Mouse (Mus musculus) frontal cortex, postnatal 25 days (tissue): ENCODE results near the gene Spata2l.
A peak's percentile ranks its signal among the peaks of the same experiment; 100 is the strongest.
"Not testable (repeated sequence)": the region's sequence is repeated elsewhere in the genome, so short reads cannot be mapped to it uniquely, and the experiment has no call there.

Experiments used
- DNase-seq, 2 experiments: peaks; one replicate each; pipeline ENCODE4 v3.0.0; 2022; ENCODE audit warnings: low spot score in 2 of 2

Spata2l gene

DNA sequence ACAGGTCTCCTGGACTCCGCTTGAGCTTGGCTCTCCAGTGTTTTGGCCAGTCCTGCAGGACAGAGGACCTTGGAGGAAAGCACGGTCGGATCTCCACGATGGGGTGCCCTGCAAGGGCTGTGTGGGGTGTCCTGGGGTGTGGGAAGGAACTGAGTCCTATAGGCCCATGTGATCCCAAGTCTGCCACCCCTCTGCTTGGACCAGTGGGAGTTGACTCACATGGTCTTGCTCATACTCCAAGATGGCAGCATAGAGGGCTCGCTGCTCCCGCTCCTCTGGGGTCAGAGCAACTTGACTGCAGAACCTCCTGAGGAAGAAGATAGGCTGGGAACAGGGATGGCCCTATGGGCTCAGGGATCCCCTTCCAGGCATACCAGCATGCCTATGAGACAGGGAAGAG is 11.7 kb upstream of the Spata2l start:
- no peak for DNase-seq

GRCm38 (mm10) chr8:123245543-123245942 is 9.5 kb upstream of the Spata2l start:
- no peak for DNase-seq

- no peak for DNase-seq
Measured at GRCm38 (mm10) chr8:123244382-123244781, 8.3 kb upstream of the Spata2l start.

DNA sequence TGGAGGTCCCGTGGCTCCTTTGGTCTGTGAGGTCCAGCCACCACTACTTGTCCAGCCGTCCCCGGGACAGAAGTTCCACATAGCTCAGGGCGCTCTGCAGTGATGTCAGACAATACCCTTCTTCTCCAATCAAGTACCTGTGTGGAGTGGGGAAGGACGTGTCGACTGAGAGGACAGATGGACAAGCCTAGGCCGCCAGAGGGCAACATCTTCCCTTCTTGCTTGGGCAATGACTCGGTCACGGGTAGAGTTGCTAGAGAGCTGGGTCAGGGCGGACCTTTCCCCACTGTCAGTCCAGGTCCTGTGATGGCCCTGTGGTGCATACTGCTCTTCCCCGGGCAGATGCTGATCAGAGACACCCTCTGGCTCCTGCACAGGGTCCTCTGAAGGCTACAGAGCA is 7.0 kb upstream of the Spata2l start:
- DNase-seq: no peak

DNA sequence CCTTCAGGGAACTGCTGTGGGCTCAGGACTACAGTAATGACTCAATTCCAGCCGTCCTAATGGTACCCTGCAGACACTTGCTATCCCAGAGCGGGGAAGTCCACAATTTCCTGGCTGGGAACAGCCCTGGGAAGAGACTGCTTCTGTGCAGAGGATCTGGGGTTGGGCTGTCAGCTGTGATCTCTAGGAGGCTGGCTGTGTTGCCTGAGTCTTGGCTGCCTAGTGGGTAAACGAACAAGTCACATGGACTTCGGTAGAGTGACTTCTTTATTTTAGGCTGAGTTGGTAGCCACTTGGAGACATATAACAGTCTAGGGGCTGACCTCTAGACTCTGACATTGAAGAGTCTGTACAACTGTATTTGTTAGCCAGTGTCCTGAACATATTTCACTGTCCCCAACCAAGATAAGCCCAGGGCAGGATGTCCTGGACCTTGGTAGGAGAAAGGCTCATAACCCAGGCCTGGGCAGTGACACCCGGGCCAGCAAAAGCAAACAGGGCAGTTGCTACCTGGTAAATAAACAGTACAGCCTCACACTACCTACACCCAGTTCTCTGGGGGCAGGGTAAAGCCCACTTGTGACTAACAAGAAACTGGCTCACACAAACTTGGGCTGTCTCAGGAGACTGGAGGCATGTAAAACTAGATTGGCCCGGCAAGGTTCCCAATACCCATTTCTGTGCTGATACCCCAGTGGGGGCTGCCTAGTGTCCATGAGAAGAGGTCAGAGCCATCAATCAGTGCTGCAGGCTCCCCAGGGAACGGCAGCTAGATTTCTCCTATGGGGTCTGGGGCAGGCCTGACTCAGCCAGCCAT is 6.3 kb upstream of the Spata2l start:
- DNase-seq: no peak

- no peak for DNase-seq
Measured at GRCm38 (mm10) chr8:123239398-123239797, 3.4 kb upstream of the Spata2l start.

DNA sequence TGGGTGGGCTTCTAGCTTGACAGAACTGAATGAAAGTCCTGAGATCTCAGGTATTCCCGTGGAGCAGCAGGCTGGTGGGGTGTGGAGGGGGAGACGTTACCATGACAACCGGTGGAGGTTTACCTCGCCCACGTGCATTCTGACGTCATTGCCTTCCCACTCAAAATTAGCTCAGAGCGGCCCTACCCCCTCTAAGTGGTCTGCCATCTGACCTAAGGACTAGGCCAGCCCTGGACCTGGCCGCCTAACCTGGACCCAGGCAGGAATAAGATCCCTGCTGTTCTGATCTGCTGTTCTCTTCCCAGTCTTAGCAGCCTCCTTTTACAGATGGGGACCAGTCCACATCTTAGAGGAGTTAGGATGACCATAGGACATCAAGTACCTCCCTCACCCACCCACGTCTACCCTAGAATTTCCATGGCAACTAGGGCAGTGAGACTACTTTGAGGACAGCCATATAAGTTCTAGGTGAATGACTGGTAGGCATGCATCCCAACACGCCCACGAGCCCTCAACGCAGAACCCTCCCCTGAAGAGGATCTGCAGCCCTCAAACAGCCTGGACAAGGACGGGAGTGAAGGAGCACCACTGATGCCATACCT is 1.0 kb downstream of the Spata2l start:
- peak; percentile 57 to 73 for DNase-seq

GRCm38 (mm10) chr8:123233760-123234159 is 2.3 kb downstream of the Spata2l start:
- no peak for DNase-seq

DNA sequence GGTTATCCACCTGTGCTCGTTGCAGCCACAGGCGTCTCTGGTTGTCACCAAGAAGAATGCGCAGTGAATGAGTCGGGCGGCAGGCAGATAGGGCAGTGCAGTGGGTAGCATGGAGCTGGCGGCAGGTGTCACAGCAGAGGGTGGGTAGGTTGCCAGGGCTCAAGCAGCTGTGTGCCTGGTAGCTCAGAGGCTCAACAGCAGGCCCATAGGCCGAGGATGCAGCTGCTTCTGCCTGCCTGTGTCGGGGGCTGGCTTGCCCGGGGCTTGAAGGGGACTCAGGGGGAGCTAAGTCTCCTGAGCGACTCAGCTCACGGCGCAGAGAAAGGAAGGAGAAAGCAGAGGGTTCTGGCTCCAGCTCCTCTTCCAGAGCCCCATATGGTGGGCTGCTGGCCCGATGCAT is 2.7 kb downstream of the Spata2l start:
- DNase-seq: no peak

DNA sequence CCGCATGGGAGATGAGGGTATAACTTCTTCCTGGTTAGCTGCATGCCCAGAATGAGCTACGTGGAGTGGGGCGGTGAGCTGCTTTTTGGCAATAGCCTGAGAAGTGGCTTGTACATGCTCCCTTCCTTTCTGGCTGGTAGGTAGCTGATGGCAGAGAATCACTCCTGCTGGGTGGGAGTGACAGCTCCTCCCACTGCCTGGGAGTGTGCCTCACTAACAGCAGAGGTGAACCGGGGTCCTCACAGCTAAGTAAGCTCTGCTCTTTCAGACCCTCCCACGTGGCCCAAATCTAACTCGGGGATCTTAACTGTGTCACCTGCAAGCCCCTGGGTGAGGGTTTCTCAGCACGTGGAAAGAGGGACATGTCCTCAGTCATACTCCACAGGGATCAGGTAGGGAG is 3.5 kb downstream of the Spata2l start:
- no peak for DNase-seq

DNA sequence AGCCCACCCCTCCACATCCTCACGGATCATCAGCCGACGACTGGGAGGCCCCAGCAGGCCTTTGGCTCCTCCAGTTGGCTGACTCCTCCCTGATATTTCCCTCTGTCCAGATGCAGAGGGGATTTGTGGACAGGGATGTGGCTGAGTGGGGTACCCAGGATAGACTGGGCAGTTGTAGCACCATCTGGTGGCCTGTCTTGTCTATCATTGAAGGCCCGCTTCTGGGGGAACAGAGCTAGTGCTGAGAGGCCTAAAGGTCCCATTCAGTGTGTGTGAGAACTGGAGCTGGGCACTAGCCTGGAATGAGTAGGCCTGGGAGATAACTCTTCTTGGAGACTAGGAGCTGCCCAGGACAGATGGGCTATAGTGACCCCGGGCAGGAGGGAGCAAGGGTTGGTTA is 4.3 kb downstream of the Spata2l start:
- DNase-seq: no peak

GRCm38 (mm10) chr8:123230326-123230725 is 5.7 kb downstream of the Spata2l start:
- DNase-seq: not testable (repeated sequence)

DNA sequence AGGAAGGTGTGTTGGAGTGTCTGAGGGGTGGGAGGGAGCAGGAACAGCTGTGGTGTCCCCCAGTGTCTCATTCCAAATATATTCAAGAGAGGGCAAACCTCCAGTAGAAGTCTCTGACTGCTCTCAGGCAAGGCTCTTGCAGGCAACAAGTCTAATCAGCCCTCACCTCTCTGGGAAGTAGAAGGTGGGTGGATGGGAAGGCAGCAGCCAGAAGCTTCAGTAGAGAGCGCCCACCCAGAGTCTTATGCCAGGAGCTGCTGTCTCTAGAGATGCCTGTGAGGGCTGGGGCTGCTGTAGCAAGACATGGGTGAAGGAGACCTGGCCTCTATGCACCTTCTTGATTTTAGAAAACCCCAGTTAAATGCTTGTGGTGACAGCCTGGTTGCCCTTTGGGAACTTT is 7.6 kb downstream of the Spata2l start:
- no peak for DNase-seq

- DNase-seq: peak; percentile 89 to 90
Measured at GRCm38 (mm10) chr8:123224278-123225266, 11.5 kb downstream of the Spata2l start, which contains the start of gene Cdk10. TSS of gene Cdk10 (plus strand) at chr8:123224842.

DNA sequence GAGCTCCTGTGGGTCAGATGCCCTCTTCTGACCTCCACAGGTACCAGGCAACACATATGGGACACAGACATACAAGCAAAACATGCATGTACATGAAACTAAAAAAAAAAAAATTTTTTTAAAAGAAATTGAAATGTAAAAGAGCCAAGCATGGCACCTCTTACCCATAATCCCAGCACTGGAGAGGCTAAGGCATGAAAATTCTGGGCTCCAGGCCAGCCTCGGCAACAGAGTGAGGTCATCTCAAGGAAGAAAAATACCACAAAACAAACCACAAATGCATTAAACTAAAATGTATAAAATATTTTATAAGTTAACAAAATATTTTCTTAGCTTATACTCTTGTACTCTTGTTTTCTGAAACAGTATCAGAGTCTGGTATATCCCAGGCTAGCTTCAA is 15.1 kb downstream of the Spata2l start:
- no peak for DNase-seq

DNA sequence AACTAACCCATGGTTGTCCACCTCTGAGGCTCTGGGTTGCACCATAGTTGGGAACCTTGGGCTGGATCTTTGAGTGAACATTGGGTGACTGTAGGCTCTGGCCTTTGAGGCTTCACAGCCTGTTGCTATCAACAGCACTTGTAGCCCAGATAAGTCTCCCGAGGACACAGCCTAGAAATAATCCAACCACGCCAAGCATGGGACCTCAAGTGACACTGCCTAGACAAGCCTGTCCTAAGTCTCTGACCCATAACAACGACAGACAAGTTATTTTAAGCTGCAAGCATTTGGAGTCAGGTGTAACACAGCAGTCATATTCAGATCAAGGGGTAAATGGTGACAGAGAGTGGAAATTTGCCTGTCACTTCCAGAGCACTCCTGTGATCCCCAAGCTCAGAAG is 20.6 kb downstream of the Spata2l start:
- no peak for DNase-seq

- DNase-seq: no peak
Measured at GRCm38 (mm10) chr8:123213118-123213772, 22.8 kb downstream of the Spata2l start.

DNA sequence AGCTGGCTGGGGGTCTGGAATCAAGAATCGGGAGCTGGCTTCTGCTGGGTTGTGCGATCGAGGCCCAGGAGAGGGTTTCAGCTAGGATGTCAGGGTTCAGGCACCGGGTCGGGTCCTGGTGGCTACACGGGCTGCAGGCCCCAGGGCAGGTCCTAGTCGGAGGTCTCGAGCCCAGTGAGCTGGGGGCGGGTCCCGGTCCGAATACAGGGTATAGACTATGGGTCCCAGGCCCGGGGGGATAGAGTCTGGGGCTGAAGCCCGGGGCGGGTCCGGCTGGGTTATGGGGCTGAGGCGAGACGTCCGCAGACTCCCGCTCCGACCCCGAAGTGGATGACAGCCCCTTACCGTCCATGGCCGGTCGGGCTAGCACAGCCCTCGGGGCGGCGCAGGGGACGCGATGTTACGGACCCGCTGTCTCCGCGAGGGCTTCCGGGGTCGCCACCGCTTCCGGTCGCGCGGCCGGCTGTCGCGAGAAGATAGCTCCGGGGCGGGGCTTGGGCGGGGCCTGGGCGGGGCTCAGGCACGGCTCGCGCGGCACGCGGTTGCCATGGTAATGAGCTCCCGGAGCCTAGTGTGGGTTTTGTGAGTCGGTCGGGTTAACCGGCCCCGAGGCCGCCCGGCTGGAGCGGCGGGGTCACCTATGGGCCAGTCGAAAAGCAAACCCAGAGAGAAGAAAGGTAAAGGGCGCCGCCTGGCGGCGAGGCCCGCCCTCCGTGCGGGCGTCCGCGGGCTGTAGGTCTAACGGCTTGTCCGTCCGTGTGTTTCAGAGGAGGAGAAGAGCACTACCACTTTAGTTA is 23.5 kb downstream of the Spata2l start, which contains the start of the genes Chmp1a and Spata33:
Chmp1a (minus strand) TSS at position 443 of the 797 bp plus-strand sequence.
Spata33 (plus strand) TSS at position 512 of the 797 bp plus-strand sequence.
- peak; percentile 72 for DNase-seq

- no peak for DNase-seq
Measured at GRCm38 (mm10) chr8:123211876-123212275, 24.2 kb downstream of the Spata2l start.

DNA sequence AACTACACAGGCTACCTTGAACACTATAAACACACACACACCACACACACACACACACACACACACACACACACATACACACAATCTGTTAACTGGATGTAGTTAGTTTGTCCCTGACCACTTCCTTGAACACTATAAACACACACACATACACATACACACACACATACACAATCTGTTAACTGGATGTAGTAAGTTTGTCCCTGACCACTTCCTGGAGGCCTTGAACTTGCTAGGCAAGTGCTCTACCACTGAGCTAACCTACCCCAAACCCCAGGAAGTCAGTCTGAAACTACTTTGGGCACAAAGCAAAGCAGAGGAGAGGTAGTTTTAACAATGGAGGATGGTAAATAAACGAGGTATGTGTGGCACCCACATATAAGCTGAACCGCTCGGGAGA is 32.5 kb downstream of the Spata2l start:
- DNase-seq: no peak

DNA sequence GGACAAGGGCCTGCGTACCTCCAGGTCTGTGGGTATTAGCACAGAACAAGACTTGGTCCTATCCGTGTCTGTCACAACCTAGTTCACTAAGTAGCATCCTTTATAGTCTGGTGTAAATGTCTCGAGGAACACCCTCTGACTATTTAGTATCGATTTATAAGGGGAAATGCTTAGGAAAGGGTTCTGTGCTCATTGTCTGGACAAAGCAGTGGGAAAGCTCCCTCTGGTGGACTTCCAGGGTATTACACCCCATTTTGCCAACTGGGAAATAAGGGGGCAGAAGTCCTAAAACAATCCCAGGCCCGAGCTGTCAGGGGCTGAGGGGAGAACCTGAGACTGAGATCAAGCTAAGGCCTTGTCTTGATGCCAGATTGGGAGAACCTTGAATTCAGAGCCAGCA is 33.7 kb downstream of the Spata2l start:
- peak; percentile 53 to 60 for DNase-seq
